Mouse (Mus musculus) hindbrain, embryonic 11.5 days (tissue): ENCODE results near the gene Banf1. TPM values are rescaled to one million over a fixed set of nuclear protein-coding genes. Genes with fewer than 3 reads are reported as not detected.
"Not testable (repeated sequence)": the region's sequence is repeated elsewhere in the genome, so short reads cannot be mapped to it uniquely, and the experiment has no call there.

ENCODE experiments used
- ATAC-seq: fragments of 200-750 bp; cut with Nextera tagmentation; 2 replicates; pipeline ENCODE4 v1.8.0; 2017; ENCODE audit warnings: mild to moderate bottlenecking, moderate TSS enrichment, moderate library complexity; ENCODE audit not compliant: low FRiP score
- DNase-seq: peaks from one replicate; pipeline ENCODE4 v3.0.0-alpha.2; 2015; ENCODE audit warnings: low spot score
- H3K27ac ChIP-seq: fragments of 300-500 bp; sonication (generic); 2 replicates; pipeline ENCODE4 v1.5.1; 2014; ENCODE audit warnings: mild to moderate bottlenecking, low read depth, low read length
- H3K27me3 ChIP-seq: fragments of 300-500 bp; sonication (generic); 2 replicates; pipeline ENCODE4 v1.6.1; 2014; ENCODE audit warnings: mild to moderate bottlenecking, low read length, moderate library complexity, mixed read lengths; ENCODE audit not compliant: control insufficient read depth, insufficient read depth
- H3K36me3 ChIP-seq: fragments of 300-500 bp; sonication (generic); 2 replicates; pipeline ENCODE4 v1.6.1; 2014; ENCODE audit warnings: mild to moderate bottlenecking, low read length, moderate library complexity, mixed read lengths; ENCODE audit not compliant: control insufficient read depth, insufficient read depth
- H3K4me1 ChIP-seq: fragments of 300-500 bp; sonication (generic); replicated peaks from 2 replicates; pipeline ENCODE4 v1.6.1; 2014; ENCODE audit warnings: low read length, mixed read lengths; ENCODE audit not compliant: control insufficient read depth, insufficient read depth
- H3K4me2 ChIP-seq: fragments of 300-500 bp; sonication (generic); replicated peaks from 2 replicates; pipeline ENCODE4 v1.6.1; 2014; ENCODE audit warnings: mild to moderate bottlenecking, low read depth, low read length
- H3K4me3 ChIP-seq: fragments of 300-500 bp; sonication (generic); 2 replicates; pipeline ENCODE4 v1.5.1; 2014; ENCODE audit warnings: low read depth, low read length
- H3K9ac ChIP-seq: fragments of 300-500 bp; sonication (generic); 2 replicates; pipeline ENCODE4 v1.6.1; 2014; ENCODE audit warnings: low read depth, low read length
- H3K9me3 ChIP-seq: fragments of 300-500 bp; sonication (generic); 2 replicates; pipeline ENCODE4 v1.6.1; 2016; ENCODE audit warnings: low read length; ENCODE audit not compliant: control insufficient read depth
- WGBS: fragments of 180-500 bp; shearing (Covaris S2); extraction: QIAGEN DNeasy Blood & Tissue Kit; methylation state at CpG from one replicate; pipeline ENCODE4 v1.1.7; 2014; 5-methylcytosine and 5-hydroxymethylcytosine counted together
- polyA plus RNA-seq: library from polyadenylated mRNA; unstranded; fragments of >200 nt; fragmentation: Nextera tagmentation; extraction: Ambion mirVana; gene quantifications from 2 replicates; pipeline ENCODE4 v1.2.1, GENCODE M21; 2014

Gene Banf1
- polyA plus RNA-seq, 1 experiment from 2014 or later, result 392 TPM

DNA sequence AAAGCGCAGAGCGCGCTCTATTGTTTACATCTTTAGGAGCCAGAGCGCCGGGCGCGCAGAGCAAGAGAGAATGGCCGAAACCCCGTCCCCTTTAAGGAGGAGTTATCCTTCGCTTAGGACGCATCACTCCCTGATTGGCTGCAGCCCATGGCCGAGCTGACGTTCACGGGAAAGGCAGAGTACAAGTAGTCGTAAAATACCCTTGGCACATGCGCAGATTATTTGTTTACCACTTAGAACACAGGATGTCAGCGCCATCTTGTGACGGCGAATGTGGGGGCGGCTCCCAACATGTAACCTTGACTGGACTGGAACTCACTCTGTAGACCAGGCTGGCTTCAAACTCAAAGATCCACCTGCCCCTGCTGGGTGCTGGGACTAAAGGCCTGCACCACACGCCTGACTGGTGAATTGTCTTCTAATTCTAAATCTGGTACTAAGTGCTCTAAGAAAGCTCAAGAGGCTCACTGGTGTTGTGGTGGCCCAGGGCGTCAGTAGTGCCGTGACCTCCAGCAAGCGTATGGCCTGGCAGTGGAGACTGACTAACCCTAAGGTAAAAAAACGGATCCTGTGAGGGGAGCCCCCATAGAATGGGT, 39.7 kb upstream of the Banf1 start:
- Histone ChIP-seq H3K27ac (peak overlapping the region; percentile 55), H3K4me2 (peak overlapping the region; percentile 47), H3K9ac (peak overlapping the region; percentile 44), H3K4me3 (peak overlapping the region; percentile 38)
- 8% methylated on average over 21 of the region's 25 CpGs for WGBS
- DNase-seq (peak; percentile 64), ATAC-seq (peak; percentile 86)
- not testable (repeated sequence) for H3K36me3 ChIP-seq, H3K4me1 ChIP-seq, H3K27me3 ChIP-seq, H3K9me3 ChIP-seq

DNA sequence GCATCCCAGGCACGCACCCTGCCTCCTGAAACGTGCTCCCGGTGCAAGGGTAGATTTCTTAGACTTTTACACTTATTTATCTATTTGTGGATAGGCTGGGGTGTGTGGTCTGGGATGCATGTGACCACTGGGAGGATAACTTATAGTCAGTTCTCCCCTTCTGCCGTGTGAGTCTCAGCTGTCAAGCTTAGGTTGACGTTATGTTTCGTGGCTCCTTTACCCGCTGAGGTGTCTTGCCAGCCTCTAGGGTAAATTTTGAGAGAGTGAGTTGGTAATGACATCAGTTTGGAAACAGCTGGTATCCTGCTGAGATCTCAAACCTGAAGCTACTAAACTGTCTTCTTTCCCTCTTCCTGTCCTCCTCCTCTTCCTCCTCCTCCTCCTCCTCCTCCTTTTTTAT, 39.0 kb upstream of the Banf1 start:
- H3K36me3 ChIP-seq, result no peaks in the 10 kb centered on the region
- DNase-seq, result peak; percentile 23
- no peaks in the 10 kb centered on the region for H3K27me3 ChIP-seq
- H3K4me2 ChIP-seq, result peak overlapping the region; percentile 50
- peak overlapping the region; percentile 44 for H3K9ac ChIP-seq
- H3K9me3 ChIP-seq, result no peaks in the 10 kb centered on the region
- 31% methylated on average over 7 of the region's 7 CpGs for WGBS
- no peak for ATAC-seq
- H3K4me3 ChIP-seq, result peak overlapping the region; percentile 31
- H3K4me1 ChIP-seq, result 0 out of 2 replicates have a peak, but pooled peaks cover 3% of the 10 kb centered on the region
- H3K27ac ChIP-seq, result peak overlapping the region; percentile 30; the same call in 1 of the 2 replicates

DNA sequence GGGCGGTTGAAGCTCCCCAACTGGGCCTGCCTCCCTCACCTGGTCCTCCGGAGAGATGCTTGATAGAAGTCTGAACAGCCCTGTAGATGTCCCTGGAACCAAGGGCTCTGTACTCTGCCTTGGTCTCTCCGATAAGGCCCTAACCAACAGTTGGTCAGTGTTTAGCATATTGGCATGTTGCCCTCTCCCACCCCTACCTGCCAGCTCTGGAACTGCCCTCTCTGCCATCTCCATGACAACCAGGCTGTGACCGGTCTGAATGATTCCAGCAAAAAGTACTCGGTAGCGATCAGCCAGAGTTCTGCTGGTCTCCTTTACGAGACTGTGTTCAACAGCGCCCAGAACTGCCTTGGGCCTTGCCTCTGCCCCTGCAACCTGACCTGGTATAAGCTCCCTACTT, 35.3 kb upstream of the Banf1 start, which contains the start of gene Tsga10ip:
Gene Tsga10ip, minus strand, starts transcription at position 234 of the 400 bp plus-strand sequence.
- Histone ChIP-seq H3K27ac (no peak within 1 kb of the TSS), H3K4me3 (no peak within 1 kb of the TSS), H3K4me2 (no peak within 1 kb of the TSS), H3K4me1 (no peaks in the 10 kb centered on the region), H3K9ac (no peak within 1 kb of the TSS), H3K36me3 (no peaks in the 10 kb centered on the region), H3K9me3 (no peaks in the 10 kb centered on the region), H3K27me3 (no peaks in the 10 kb centered on the region)
- 76% methylated on average over 8 of the region's 8 CpGs for WGBS
- ATAC-seq (no peak), DNase-seq (no peak)

DNA sequence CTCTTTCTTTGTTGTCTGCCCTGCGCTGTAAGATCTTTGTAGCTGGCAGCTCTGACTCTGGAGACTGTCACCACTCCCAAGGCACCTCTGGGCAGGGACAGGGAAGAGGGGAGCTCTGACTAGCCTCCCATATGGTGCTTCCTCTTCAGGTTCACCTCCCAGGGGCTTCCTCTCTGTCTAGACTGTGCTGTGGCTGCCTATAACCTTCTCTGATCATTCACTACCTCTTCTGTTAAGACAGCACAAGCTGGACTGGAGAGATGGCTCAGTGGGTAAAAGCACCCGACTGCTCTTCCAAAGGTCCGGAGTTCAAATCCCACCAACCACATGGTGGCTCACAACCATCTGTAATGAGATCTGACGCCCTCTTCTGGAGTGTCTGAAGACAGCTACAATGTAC, 34.1 kb upstream of the Banf1 start:
- not testable (repeated sequence) for H3K9me3 ChIP-seq, H3K27ac ChIP-seq, H3K36me3 ChIP-seq, H3K4me2 ChIP-seq, H3K4me3 ChIP-seq, DNase-seq, H3K27me3 ChIP-seq, H3K9ac ChIP-seq, H3K4me1 ChIP-seq, ATAC-seq
- WGBS, result 78% methylated on average over 4 of the region's 4 CpGs

DNA sequence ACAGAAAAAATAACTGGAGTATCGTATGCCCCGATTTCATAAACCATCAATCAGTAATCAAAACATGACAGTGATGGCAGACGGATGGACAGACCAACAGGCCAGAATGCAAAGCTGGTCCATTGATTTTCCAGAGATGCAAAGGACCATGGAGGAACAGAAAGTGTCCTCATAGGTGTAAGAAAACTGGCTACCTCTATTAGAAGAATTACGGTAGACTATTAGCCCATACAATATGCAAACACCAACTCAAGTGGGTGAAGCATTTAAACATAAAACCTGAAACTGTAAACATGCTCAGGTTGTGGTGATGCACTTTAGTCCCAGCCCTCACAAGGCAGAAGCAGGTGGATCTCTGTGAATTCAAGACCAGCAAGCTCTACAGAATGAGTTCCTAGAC, 28.4 kb upstream of the Banf1 start:
- no peaks in the 10 kb centered on the region for H3K4me1 ChIP-seq
- H3K36me3 ChIP-seq, result no peaks in the 10 kb centered on the region
- no peaks in the 10 kb centered on the region for H3K27me3 ChIP-seq
- DNase-seq (no peak), ATAC-seq (no peak)
- no peak overlapping the region for H3K27ac ChIP-seq
- H3K9me3 ChIP-seq, result no peaks in the 10 kb centered on the region
- 71% methylated on average over 4 of the region's 4 CpGs for WGBS
- H3K4me3 ChIP-seq, result no peak overlapping the region
- no peak overlapping the region for H3K9ac ChIP-seq
- no peak overlapping the region for H3K4me2 ChIP-seq

DNA sequence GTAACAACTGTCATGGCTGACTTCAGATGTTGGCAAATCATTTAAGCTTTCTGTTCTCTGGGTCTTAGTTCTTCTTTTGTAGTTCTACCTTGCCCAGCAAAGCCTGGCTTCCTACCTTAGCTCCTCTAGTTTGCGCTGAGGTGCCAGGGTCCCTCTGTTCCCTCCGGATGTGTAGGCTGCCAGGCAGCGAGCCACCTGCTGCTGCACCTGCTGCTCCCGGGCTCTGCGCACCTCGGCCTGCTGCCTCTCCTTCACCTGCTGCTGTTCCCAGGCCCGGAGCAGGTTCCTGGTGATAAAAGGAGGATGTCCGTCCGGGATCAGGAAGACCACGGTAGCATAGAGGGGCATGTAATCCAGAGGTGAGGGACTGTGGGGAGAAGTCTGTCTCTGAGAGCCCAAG, 27.2 kb upstream of the Banf1 start:
- H3K36me3 ChIP-seq, result no peaks in the 10 kb centered on the region
- H3K4me1 ChIP-seq, result 0 out of 2 replicates have a peak, but pooled peaks cover 2% of the 10 kb centered on the region
- H3K9ac ChIP-seq, result no peak overlapping the region
- WGBS, result 60% methylated on average over 10 of the region's 10 CpGs
- no peak for DNase-seq
- H3K4me3 ChIP-seq, result no peak overlapping the region; the same call in 1 of the 2 replicates
- no peaks in the 10 kb centered on the region for H3K27me3 ChIP-seq
- no peaks in the 10 kb centered on the region for H3K9me3 ChIP-seq
- no peak overlapping the region for H3K27ac ChIP-seq
- H3K4me2 ChIP-seq, result no peak overlapping the region
- ATAC-seq, result no peak

DNA sequence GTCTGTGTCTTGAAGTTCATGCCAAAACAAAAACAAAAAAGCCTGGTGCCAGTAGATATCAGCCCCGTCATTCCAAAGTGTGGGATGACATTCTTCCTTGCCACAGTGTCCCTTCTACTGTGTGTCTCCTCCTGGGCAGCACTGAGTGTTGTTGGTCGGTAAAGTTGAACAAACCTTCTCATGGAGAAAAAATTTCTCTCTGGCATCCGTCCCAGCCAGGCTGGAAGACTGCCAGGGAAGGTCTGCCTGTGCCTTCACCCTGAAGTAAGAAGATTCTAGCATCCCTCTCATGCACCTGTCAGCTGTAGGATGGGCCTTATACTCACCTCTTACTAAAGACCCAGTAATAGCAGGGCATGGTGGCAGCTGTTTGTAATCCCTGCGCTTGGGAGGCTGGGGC, 25.9 kb upstream of the Banf1 start:
- no peak overlapping the region for H3K27ac ChIP-seq
- WGBS, result 71% methylated on average over 4 of the region's 4 CpGs

DNA sequence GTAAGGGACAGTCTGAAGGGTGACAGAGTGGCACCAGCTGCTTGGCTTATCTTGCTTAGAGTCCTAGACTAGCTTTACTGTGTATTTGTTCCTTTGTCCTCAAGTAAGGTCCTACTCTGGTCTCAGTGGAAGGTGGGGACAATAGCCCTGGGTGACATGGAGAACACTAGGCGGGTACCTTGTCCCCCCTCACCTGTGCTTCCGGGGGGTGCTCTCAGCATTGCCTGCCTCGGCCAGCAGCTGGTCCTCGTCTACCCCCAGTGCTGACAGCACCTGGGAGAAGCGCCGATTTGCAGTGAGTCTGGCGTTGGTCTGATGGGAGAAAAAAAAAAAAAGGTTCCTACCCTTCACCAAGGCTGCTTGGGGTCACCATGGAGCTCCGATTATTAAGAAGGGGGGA, 23.4 kb upstream of the Banf1 start:
- Histone ChIP-seq H3K9ac (0 out of 2 replicates have a peak overlapping the region, but pooled peaks have one; percentile 21), H3K36me3 (no peaks in the 10 kb centered on the region), H3K27ac (no peak overlapping the region), H3K4me3 (no peak overlapping the region; the same call in 1 of the 2 replicates), H3K9me3 (no peaks in the 10 kb centered on the region), H3K4me2 (no peak overlapping the region), H3K4me1 (peaks cover 6% of the 10 kb centered on the region; the same call in 1 of the 2 replicates), H3K27me3 (no peaks in the 10 kb centered on the region)
- WGBS, result 81% methylated on average over 8 of the region's 8 CpGs
- ATAC-seq (no peak), DNase-seq (no peak)

More for the DNA sequence above, 25.9 kb upstream of the Banf1 start:
- Histone ChIP-seq H3K4me1 (peaks cover 3% of the 10 kb centered on the region; the same call in 1 of the 2 replicates), H3K4me2 (no peak overlapping the region), H3K27me3 (no peaks in the 10 kb centered on the region), H3K9me3 (no peaks in the 10 kb centered on the region), H3K4me3 (no peak overlapping the region), H3K9ac (no peak overlapping the region), H3K36me3 (no peaks in the 10 kb centered on the region)
- DNase-seq (no peak), ATAC-seq (no peak)

DNA sequence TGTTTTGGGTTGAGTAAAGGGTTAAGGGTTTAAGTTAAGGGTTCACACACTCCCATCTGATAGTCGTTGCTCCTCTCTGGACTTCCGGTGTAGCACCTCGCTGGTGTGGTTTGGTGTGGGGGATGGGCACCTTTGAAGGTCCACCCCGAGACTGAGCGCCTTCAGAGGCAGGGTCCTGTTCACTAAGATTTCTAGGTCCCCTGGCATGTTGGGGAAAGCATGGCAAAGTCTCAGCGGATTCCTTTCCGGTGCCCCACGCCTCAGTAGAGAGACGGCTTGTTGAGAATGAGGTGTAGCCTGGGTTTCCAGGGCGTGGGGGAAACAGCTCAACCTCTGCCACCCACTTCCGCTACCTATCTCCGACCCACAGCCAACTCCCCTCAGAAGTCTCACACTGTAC, 22.7 kb upstream of the Banf1 start:
- ATAC-seq (no peak), DNase-seq (peak; percentile 25)
- no peak overlapping the region for H3K27ac ChIP-seq
- 57% methylated on average over 12 of the region's 12 CpGs for WGBS
- H3K9ac ChIP-seq, result 0 out of 2 replicates have a peak overlapping the region, but pooled peaks have one; percentile 91
- no peaks in the 10 kb centered on the region for H3K9me3 ChIP-seq
- peak overlapping the region; percentile 60 for H3K4me2 ChIP-seq
- H3K4me1 ChIP-seq, result peaks cover 6% of the 10 kb centered on the region; the same call in 1 of the 2 replicates
- H3K36me3 ChIP-seq, result no peaks in the 10 kb centered on the region
- no peaks in the 10 kb centered on the region for H3K27me3 ChIP-seq
- H3K4me3 ChIP-seq, result peak overlapping the region; percentile 100
